Mouse (Mus musculus) cortical plate, adult 2 months (tissue): ENCODE data around the gene Mecp2. TPM values are rescaled to one million over a fixed set of nuclear protein-coding genes. Genes with fewer than 3 reads are reported as not detected.
A peak's percentile ranks its signal among the peaks of the same experiment; 100 is the strongest.

Experiments used
- H3K27ac ChIP-seq: fragments of 200-500 bp; 2 replicates; pipeline ENCODE4 v1.5.1; 2012; ENCODE audit warnings: low read length, control low read depth, inconsistent platforms; ENCODE audit not compliant: insufficient read depth
- H3K4me1 ChIP-seq: fragments of 200-500 bp; 2 replicates; pipeline ENCODE4 v1.6.1; 2011; ENCODE audit warnings: low read length; ENCODE audit not compliant: control insufficient read depth, insufficient read depth
- H3K4me3 ChIP-seq: fragments of 200-500 bp; 2 replicates; pipeline ENCODE4 v1.5.1; 2011; ENCODE audit warnings: mild to moderate bottlenecking, low read length, control low read depth; ENCODE audit not compliant: insufficient read depth
- CTCF ChIP-seq: fragments of 200-500 bp; IDR thresholded peaks from 2 replicates; pipeline ENCODE4 v1.5.1; 2011; ENCODE audit warnings: mild to moderate bottlenecking, control low read depth, low read length; ENCODE audit not compliant: insufficient read depth; ENCODE audit errors: extremely low read depth
- POLR2A ChIP-seq: fragments of 200-500 bp; IDR thresholded peaks from 2 replicates; pipeline ENCODE4 v1.6.1; 2011; ENCODE audit warnings: mild to moderate bottlenecking, low read length, control low read depth; ENCODE audit not compliant: insufficient read depth; ENCODE audit errors: extremely low read depth
- polyA plus RNA-seq: library from polyadenylated mRNA; depleted of rRNA; stranded (reverse); fragments of >200 nt; gene quantifications from 2 replicates; pipeline ENCODE4 v1.2.3, GENCODE M21; 2012; rRNA removed

Mecp2 gene
- polyA plus RNA-seq, 1 experiment: 28.6 TPM

GRCm38 (mm10) chrX:74023188-74024049 lies 111.7 kb downstream of the Mecp2 start, which contains the start of gene Irak1:
Irak1 (minus strand) TSS chrX:74023918.
- TF ChIP-seq CTCF: peak; percentile 26; the same call in 1 of the 2 replicates
- TF ChIP-seq POLR2A: 0 out of 2 replicates have a peak, but pooled peaks have one; percentile 8
- peak within 1 kb of the TSS; percentile 99 for H3K27ac ChIP-seq
- peak within 1 kb of the TSS; percentile 99 for H3K4me3 ChIP-seq
- H3K4me1 ChIP-seq: peaks cover 2% of the 10 kb centered on the region; the same call in 1 of the 2 replicates

- TF ChIP-seq CTCF: no peak
- TF ChIP-seq POLR2A: no peak
- Histone ChIP-seq H3K27ac (no peak overlapping the region), H3K4me1 (peaks cover 2% of the 10 kb centered on the region; the same call in 1 of the 2 replicates), H3K4me3 (peak overlapping the region; percentile 99)
Measured at GRCm38 (mm10) chrX:74022795-74023187, 112.4 kb downstream of the Mecp2 start.

- H3K4me1 ChIP-seq: no peaks in the 10 kb centered on the region
- no peak overlapping the region for H3K4me3 ChIP-seq
- no peak for TF ChIP-seq CTCF
- TF ChIP-seq POLR2A: no peak
- no peak overlapping the region for H3K27ac ChIP-seq
Measured at GRCm38 (mm10) chrX:74014597-74014996, 120.6 kb downstream of the Mecp2 start.

- H3K27ac ChIP-seq: no peak overlapping the region
- H3K4me3 ChIP-seq: no peak overlapping the region
- TF ChIP-seq CTCF: no peak
- TF ChIP-seq POLR2A: no peak
Measured at GRCm38 (mm10) chrX:74008063-74008462, 127.1 kb downstream of the Mecp2 start.

GRCm38 (mm10) chrX:74006401-74006800 lies 128.8 kb downstream of the Mecp2 start:
- Histone ChIP-seq H3K4me1 (no peaks in the 10 kb centered on the region), H3K4me3 (no peak overlapping the region), H3K27ac (no peak overlapping the region)
- TF ChIP-seq POLR2A (no peak), CTCF (no peak)

More at GRCm38 (mm10) chrX:74008063-74008462, 127.1 kb downstream of the Mecp2 start:
- H3K4me1 ChIP-seq: no peaks in the 10 kb centered on the region

GRCm38 (mm10) chrX:74003644-74004043 lies 131.5 kb downstream of the Mecp2 start:
- Histone ChIP-seq H3K4me1 (no peaks in the 10 kb centered on the region; the same call in 1 of the 2 replicates), H3K27ac (no peak overlapping the region), H3K4me3 (no peak overlapping the region)
- no peak for TF ChIP-seq CTCF
- TF ChIP-seq POLR2A: no peak

GRCm38 (mm10) chrX:74001024-74001423 lies 134.1 kb downstream of the Mecp2 start:
- Histone ChIP-seq H3K4me3 (no peak overlapping the region), H3K4me1 (no peaks in the 10 kb centered on the region; the same call in 1 of the 2 replicates), H3K27ac (no peak overlapping the region)
- TF ChIP-seq POLR2A: no peak
- TF ChIP-seq CTCF: no peak

GRCm38 (mm10) chrX:73998911-73999869 lies 136.0 kb downstream of the Mecp2 start:
- Histone ChIP-seq H3K4me1 (no peaks in the 10 kb centered on the region; the same call in 1 of the 2 replicates), H3K4me3 (no peak overlapping the region), H3K27ac (no peak overlapping the region)
- TF ChIP-seq CTCF (no peak), POLR2A (no peak)

- H3K4me3 ChIP-seq: no peak overlapping the region
- no peaks in the 10 kb centered on the region for H3K4me1 ChIP-seq
- TF ChIP-seq POLR2A (no peak), CTCF (no peak)
- no peak overlapping the region for H3K27ac ChIP-seq
Measured at GRCm38 (mm10) chrX:73977783-73978182, 157.4 kb downstream of the Mecp2 start.

Other genes with a start within 250 kb of the Mecp2 start
- gene Avpr2, start 243.3 kb downstream of the Mecp2 start, polyA plus RNA-seq: not detected in 2 replicates
- gene L1cam, start 239.3 kb downstream of the Mecp2 start, polyA plus RNA-seq: 91.8 and 97.1 TPM in 2 replicates
- gene Arhgap4, start 213.5 kb downstream of the Mecp2 start, polyA plus RNA-seq: 6.5 and 7.9 TPM in 2 replicates
- gene Naa10, start 213.4 kb downstream of the Mecp2 start, polyA plus RNA-seq: 74.5 and 80.4 TPM in 2 replicates
- 6.7 and 8.7 TPM in 2 replicates for gene Renbp, start 204.5 kb downstream of the Mecp2 start, polyA plus RNA-seq
- gene Hcfc1, start 169.0 kb downstream of the Mecp2 start, polyA plus RNA-seq: 33.1 and 33.3 TPM in 2 replicates
- 80.8 and 94.9 TPM in 2 replicates for gene Irak1, start 111.4 kb downstream of the Mecp2 start, polyA plus RNA-seq
- 0.34 and 0.38 TPM in 2 replicates for gene Opn1mw, start 7.9 kb downstream of the Mecp2 start, polyA plus RNA-seq
- not detected in 2 replicates for gene Tex28, start 32.5 kb upstream of the Mecp2 start, polyA plus RNA-seq
- 0.04 and 0.09 TPM in 2 replicates for gene Tktl1, start 41.9 kb upstream of the Mecp2 start, polyA plus RNA-seq
- gene Flna, start 114.5 kb upstream of the Mecp2 start, polyA plus RNA-seq: 157 and 175 TPM in 2 replicates
- gene Emd, start 119.3 kb upstream of the Mecp2 start, polyA plus RNA-seq: 41.9 and 43.6 TPM in 2 replicates
- 770 and 800 TPM in 2 replicates for gene Rpl10, start 135.4 kb upstream of the Mecp2 start, polyA plus RNA-seq
- gene Taz, start 146.5 kb upstream of the Mecp2 start, polyA plus RNA-seq: 83.0 and 101 TPM in 2 replicates
- gene Dnase1l1, start 147.0 kb upstream of the Mecp2 start, polyA plus RNA-seq: 5.3 TPM in 2 replicates
- 477 and 483 TPM in 2 replicates for gene Atp6ap1, start 161.7 kb upstream of the Mecp2 start, polyA plus RNA-seq
- gene Gdi1, start 169.6 kb upstream of the Mecp2 start, polyA plus RNA-seq: 792 and 862 TPM in 2 replicates
- gene Fam50a, start 177.7 kb upstream of the Mecp2 start, polyA plus RNA-seq: 41.0 and 51.5 TPM in 2 replicates
- gene Plxna3, start 193.7 kb upstream of the Mecp2 start, polyA plus RNA-seq: 39.9 and 44.7 TPM in 2 replicates
- 51.6 and 54.4 TPM in 2 replicates for gene Lage3, start 218.3 kb upstream of the Mecp2 start, polyA plus RNA-seq
- gene Ubl4a, start 237.9 kb upstream of the Mecp2 start, polyA plus RNA-seq: 82.9 and 83.8 TPM in 2 replicates
- gene Slc10a3, start 238.0 kb upstream of the Mecp2 start, polyA plus RNA-seq: 4.2 and 5.2 TPM in 2 replicates